Mouse (Mus musculus) macrophage (primary cell): Measurements from ENCODE around the gene Gga3. TPM values are rescaled to one million over a fixed set of nuclear protein-coding genes. Genes with fewer than 3 reads are reported as not detected.

Experiments
- H3K27ac ChIP-seq: fragments of 350-480 bp; formaldehyde crosslinking; 2 replicates; pipeline ENCODE4 v1.9.0; 2021
- H3K36me3 ChIP-seq: fragments of 350-480 bp; formaldehyde crosslinking; 2 replicates; pipeline ENCODE4 v1.9.0; 2021; ENCODE audit errors: inconsistent target
- H3K4me3 ChIP-seq: fragments of 350-480 bp; formaldehyde crosslinking; 2 replicates; pipeline ENCODE4 v1.9.0; 2021; ENCODE audit errors: inconsistent target
- H3K79me2 ChIP-seq: fragments of 350-480 bp; formaldehyde crosslinking; 2 replicates; pipeline ENCODE4 v1.9.0; 2021; ENCODE audit errors: inconsistent target
- WGBS: methylation state at CpG from one replicate; pipeline ENCODE4 v1.1.7; 2026; ENCODE audit warnings: inconsistent platforms; ENCODE audit not compliant: missing documents; 5-methylcytosine and 5-hydroxymethylcytosine counted together
- polyA plus RNA-seq: library from polyadenylated mRNA; stranded (reverse); fragments of 250-400 nt; gene quantifications from 3 replicates; pipeline ENCODE4 v1.2.4, GENCODE M21; 2018; ENCODE audit warnings: inconsistent platforms

Gga3 gene
- polyA plus RNA-seq, 1 experiment from 2014 or later: 69.3 TPM

GRCm38 (mm10) chr11:115612410-115613137, 8.7 kb upstream of the Gga3 start, which contains the start of gene Mif4gd:
TSS of gene Mif4gd (minus strand) at chr11:115612969.
- Histone ChIP-seq H3K79me2 (no peaks in the 10 kb centered on the region; the same call in 1 of the 2 replicates), H3K4me3 (peak within 1 kb of the TSS; percentile 59), H3K36me3 (peaks cover 53% of the 10 kb centered on the region), H3K27ac (peak within 1 kb of the TSS; percentile 80)
- WGBS: under 1% methylated on average over 55 of the region's 80 CpGs

GRCm38 (mm10) chr11:115612059-115612409, 8.2 kb upstream of the Gga3 start:
- WGBS: 3% methylated on average over 13 of the region's 13 CpGs
- peak overlapping the region; percentile 34 for H3K27ac ChIP-seq
- H3K79me2 ChIP-seq: no peaks in the 10 kb centered on the region; the same call in 1 of the 2 replicates
- peaks cover 53% of the 10 kb centered on the region for H3K36me3 ChIP-seq
- H3K4me3 ChIP-seq: peak overlapping the region; percentile 49

- H3K36me3 ChIP-seq: peaks cover 55% of the 10 kb centered on the region; the same call in 1 of the 2 replicates
- no peak overlapping the region for H3K4me3 ChIP-seq
- H3K27ac ChIP-seq: no peak overlapping the region
Observed at GRCm38 (mm10) chr11:115611173-115611572, 7.3 kb upstream of the Gga3 start.

GRCm38 (mm10) chr11:115609576-115609975, 5.7 kb upstream of the Gga3 start:
- Histone ChIP-seq H3K4me3 (no peak overlapping the region), H3K27ac (no peak overlapping the region), H3K79me2 (peaks cover 15% of the 10 kb centered on the region), H3K36me3 (peaks cover 42% of the 10 kb centered on the region; the same call in 1 of the 2 replicates)
- 88% methylated on average over 3 of the region's 3 CpGs for WGBS

More at GRCm38 (mm10) chr11:115611173-115611572, 7.3 kb upstream of the Gga3 start:
- 91% methylated on average over 6 of the region's 6 CpGs for WGBS
- H3K79me2 ChIP-seq: no peaks in the 10 kb centered on the region; the same call in 1 of the 2 replicates

- H3K79me2 ChIP-seq: peaks cover 20% of the 10 kb centered on the region
- H3K4me3 ChIP-seq: no peak overlapping the region
- H3K36me3 ChIP-seq: peaks cover 41% of the 10 kb centered on the region; the same call in 1 of the 2 replicates
- 91% methylated on average over 20 of the region's 23 CpGs for WGBS
- H3K27ac ChIP-seq: no peak overlapping the region
Observed at GRCm38 (mm10) chr11:115608421-115609399, 4.9 kb upstream of the Gga3 start.

- Histone ChIP-seq H3K79me2 (peaks cover 36% of the 10 kb centered on the region), H3K36me3 (peaks cover 41% of the 10 kb centered on the region; the same call in 1 of the 2 replicates), H3K4me3 (no peak overlapping the region), H3K27ac (no peak overlapping the region)
- WGBS: 95% methylated on average over 18 of the region's 18 CpGs
Observed at GRCm38 (mm10) chr11:115606733-115607132, 2.9 kb upstream of the Gga3 start.

- peak overlapping the region; percentile 99 for H3K4me3 ChIP-seq
- WGBS: 0% methylated on average over 26 of the region's 26 CpGs
- peak overlapping the region; percentile 62 for H3K27ac ChIP-seq
- H3K36me3 ChIP-seq: peaks cover 35% of the 10 kb centered on the region; the same call in 1 of the 2 replicates
- peaks cover 61% of the 10 kb centered on the region for H3K79me2 ChIP-seq
Observed at GRCm38 (mm10) chr11:115604304-115604696, 449 bp upstream of the Gga3 start.

GRCm38 (mm10) chr11:115603128-115603475, 749 bp downstream of the Gga3 start:
- WGBS: 5% methylated on average over 15 of the region's 15 CpGs
- peak overlapping the region; percentile 42 for H3K27ac ChIP-seq
- peaks cover 23% of the 10 kb centered on the region; the same call in 1 of the 2 replicates for H3K36me3 ChIP-seq
- H3K79me2 ChIP-seq: peaks cover 73% of the 10 kb centered on the region
- H3K4me3 ChIP-seq: peak overlapping the region; percentile 81

GRCm38 (mm10) chr11:115601174-115601573, 2.7 kb downstream of the Gga3 start:
- Histone ChIP-seq H3K27ac (peak overlapping the region; percentile 40), H3K4me3 (no peak overlapping the region), H3K36me3 (peaks cover 16% of the 10 kb centered on the region), H3K79me2 (peaks cover 92% of the 10 kb centered on the region)
- 11% methylated on average over 4 of the region's 4 CpGs for WGBS

- Histone ChIP-seq H3K79me2 (peaks cover 93% of the 10 kb centered on the region), H3K36me3 (peaks cover 14% of the 10 kb centered on the region), H3K27ac (peak overlapping the region; percentile 40), H3K4me3 (no peak overlapping the region)
- 89% methylated on average over 12 of the region's 15 CpGs for WGBS
Observed at GRCm38 (mm10) chr11:115600743-115601142, 3.1 kb downstream of the Gga3 start.

GRCm38 (mm10) chr11:115599722-115600121, 4.1 kb downstream of the Gga3 start:
- peak overlapping the region; percentile 66 for H3K27ac ChIP-seq
- peaks cover 18% of the 10 kb centered on the region for H3K36me3 ChIP-seq
- no peak overlapping the region for H3K4me3 ChIP-seq
- WGBS: 91% methylated on average over 7 of the region's 7 CpGs
- peaks cover 93% of the 10 kb centered on the region for H3K79me2 ChIP-seq

- WGBS: 54% methylated on average over 4 of the region's 4 CpGs
- Histone ChIP-seq H3K36me3 (peaks cover 32% of the 10 kb centered on the region), H3K79me2 (peaks cover 100% of the 10 kb centered on the region), H3K4me3 (no peak overlapping the region), H3K27ac (peak overlapping the region; percentile 66)
Observed at GRCm38 (mm10) chr11:115598309-115598708, 5.5 kb downstream of the Gga3 start.

- 100% methylated on average over 3 of the region's 3 CpGs for WGBS
- Histone ChIP-seq H3K79me2 (peaks cover 74% of the 10 kb centered on the region), H3K4me3 (no peak overlapping the region), H3K36me3 (peaks cover 63% of the 10 kb centered on the region), H3K27ac (no peak overlapping the region)
Observed at GRCm38 (mm10) chr11:115595209-115595608, 8.6 kb downstream of the Gga3 start.

- no peak overlapping the region for H3K4me3 ChIP-seq
- H3K36me3 ChIP-seq: peaks cover 90% of the 10 kb centered on the region
- no peak overlapping the region for H3K27ac ChIP-seq
- H3K79me2 ChIP-seq: peaks cover 28% of the 10 kb centered on the region
- 83% methylated on average over 2 of the region's 2 CpGs for WGBS
Observed at GRCm38 (mm10) chr11:115590526-115591075, 13.2 kb downstream of the Gga3 start.
